Mouse (Mus musculus): ENCODE measurements around the gene Hdgf.

The Hdgf gene

GRCm38 (mm10) chr3:87947056-87947810 is 41.1 kb downstream of the Hdgf start:
- DNase-seq = peak in 1 of 2 experiments; percentile 26

DNA sequence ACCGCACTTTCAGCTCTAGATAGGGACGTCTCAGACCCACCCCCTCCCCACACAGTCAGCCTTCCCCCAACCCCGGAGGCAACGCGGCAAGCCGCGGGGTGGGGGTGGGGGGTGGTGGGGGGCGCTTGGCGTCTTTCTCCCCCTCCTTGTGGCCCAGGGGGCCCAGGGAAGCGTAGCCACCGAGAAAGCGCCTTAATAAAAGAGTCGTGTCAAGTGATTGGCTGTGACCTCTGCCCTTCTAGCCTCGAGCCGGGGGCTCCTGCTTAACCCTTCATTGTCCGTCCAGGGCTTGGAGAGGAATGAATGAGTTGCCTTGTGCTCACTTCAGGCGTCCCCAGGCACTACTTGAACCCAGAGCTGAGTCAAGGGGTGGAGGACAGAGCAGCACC is 41.7 kb downstream of the Hdgf start:
- no peak for DNase-seq

DNA sequence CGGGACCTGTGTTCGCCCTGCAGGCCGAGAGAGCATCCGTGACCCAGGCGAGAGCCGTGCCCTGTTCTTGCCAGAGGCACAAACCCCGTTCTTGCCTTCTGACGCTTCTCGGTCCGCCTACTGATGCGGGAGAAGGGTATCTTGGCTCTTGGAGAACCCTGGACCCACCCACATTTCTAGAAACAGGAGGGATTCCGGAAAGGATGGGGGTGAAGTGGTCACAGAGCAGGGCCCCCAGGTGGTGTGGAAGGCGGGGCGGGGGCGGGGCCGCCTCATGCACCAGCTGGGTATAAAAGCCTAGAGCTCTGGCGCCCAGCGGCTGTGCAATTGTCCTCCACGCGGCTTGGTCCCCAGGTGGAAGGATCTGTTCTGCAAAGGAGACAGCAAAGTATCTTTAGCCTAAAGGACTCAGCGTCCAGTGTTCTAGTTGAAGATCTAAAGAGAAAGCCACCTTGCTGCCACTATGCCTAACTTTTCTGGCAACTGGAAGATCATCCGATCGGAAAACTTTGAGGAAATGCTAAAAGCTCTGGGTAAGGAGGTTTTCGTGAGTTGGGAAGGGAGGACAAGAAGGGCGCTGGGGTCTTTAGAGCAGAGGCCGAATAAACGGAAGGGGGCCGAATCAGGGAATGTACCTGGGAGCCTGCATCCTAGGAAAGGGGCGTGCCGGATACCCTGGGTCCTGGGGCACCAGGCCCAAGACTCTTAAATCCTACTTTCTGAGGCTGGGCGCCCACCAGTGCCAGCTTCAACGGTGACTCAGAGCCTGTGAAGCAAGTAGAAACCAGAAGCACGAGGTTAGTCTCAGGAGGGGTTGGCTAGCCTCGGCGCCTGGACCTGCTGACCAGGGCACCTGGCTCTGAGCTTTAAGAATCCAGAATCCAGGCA is 42.5 kb downstream of the Hdgf start, which contains the start of gene Crabp2:
Crabp2 (plus strand) TSS at position 289 of the 888 bp plus-strand sequence.
- DNase-seq = peak in 1 of 2 experiments; percentile 27

GRCm38 (mm10) chr3:87949266-87949954 is 43.3 kb downstream of the Hdgf start:
- DNase-seq = no peak

- DNase-seq = no peak
Observed at GRCm38 (mm10) chr3:87949955-87950515, 43.9 kb downstream of the Hdgf start.

GRCm38 (mm10) chr3:87951946-87952345 is 45.8 kb downstream of the Hdgf start:
- DNase-seq = no peak

GRCm38 (mm10) chr3:87952440-87952839 is 46.3 kb downstream of the Hdgf start:
- DNase-seq = peak; percentile 47 to 70

- DNase-seq = no peak
Observed at GRCm38 (mm10) chr3:87958056-87958455, 51.9 kb downstream of the Hdgf start.

- DNase-seq = no peak
Observed at GRCm38 (mm10) chr3:87958476-87958875, 52.4 kb downstream of the Hdgf start.

DNA sequence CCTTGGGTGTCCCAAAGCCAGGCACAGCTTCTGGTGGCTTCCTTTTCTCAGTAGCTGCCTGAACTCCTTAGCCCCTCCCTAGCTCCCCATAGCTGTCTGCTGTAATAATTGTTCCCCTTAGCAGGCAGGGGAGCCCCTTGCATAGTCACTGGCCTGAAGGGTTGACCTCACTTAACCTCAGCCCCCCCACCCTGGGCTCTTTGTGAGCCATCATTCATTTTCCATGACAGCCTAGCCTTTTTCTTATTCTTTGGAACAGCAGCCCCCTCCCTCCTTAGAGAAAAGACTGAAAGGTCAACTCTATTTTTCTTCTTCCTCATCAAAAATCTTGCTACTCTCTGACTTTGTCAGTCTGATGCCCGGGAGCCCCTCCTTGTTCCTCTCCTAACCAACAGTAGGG is 52.8 kb downstream of the Hdgf start:
- DNase-seq = no peak

DNA sequence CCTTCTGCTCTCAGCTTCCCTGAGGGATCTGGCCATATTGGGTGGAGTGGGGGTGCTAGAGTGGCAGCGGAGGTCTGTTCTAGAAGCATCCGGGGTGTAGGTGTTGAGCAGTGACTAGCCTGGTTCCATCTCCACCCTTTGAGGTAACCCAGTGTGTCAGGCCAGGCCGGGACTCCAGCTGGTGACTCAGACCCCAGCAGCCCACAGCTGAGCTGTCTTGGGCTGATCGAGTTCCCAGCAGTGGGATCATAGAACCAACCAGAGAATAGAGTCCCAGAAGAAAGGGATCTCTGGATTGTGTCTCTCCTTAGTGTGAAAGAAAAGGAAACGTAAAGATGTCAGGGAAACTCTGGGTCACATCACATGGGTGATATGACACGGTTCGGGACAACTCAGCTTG is 53.2 kb downstream of the Hdgf start:
- DNase-seq = no peak

DNA sequence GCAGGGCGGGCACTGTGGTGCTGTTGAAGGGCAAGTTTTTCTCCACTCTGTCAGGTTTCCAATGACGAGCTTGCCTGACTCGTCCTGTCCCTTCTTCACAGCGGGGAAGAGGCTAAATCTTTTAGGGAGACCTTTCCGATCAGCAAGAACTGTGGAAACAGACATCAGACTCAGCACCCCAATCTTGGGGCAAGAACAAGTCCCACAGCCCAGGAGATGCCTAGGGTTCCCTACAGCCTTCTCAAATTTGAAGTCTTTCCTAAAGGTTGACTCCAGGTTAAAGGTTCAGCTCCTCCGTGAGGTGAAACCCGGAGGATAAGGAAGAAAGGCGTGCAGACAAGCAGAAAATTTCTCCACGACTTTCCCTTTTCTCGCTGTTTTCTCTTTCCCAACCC is 54.1 kb downstream of the Hdgf start:
- DNase-seq = no peak

DNA sequence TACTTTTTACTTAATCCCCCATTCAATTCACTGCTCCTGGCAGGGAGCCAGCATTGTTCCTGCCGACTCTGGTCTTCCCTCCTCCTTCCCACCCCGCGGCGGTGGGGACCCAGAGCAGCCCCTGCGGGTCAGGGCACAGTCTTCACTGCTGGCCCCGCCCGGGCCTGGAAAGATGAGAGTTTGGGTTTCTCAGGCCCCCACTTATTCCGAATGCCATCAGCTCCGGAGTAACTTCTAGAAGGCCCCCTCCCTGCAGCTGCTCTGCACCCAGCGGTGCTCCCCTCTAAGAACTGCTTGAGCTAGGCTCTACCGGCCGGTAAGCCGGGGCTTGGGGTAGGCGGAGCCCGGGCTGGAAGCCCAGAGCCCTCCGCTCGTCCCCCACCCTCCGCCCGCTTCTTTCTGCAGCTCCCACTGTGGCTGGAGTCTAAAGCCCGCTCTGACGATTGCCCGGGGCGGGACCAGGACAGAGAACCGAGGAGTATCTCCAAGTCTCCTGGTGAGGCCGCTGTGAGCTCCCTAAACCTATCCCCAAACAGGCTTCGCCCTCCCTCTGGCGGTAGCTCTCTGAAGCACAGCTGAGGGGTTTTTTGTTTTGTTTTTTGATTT is 54.6 kb downstream of the Hdgf start:
- DNase-seq = peak; percentile 92 to 96

All from lung, postnatal 4 days (tissue).